Mouse (Mus musculus): ENCODE data around the gene Abhd11.
"Not testable (repeated sequence)": the region's sequence is repeated elsewhere in the genome, so short reads cannot be mapped to it uniquely, and the experiment has no call there.

The Abhd11 gene

GRCm38 (mm10) chr5:135023344-135024173, 14.6 kb downstream of the Abhd11 start, which contains the start of gene Stx1a:
Gene Stx1a, plus strand, starts transcription at chr5:135023482.
- DNase-seq (ENCODE audit: low read depth), result peak; percentile 89

- DNase-seq (ENCODE audit: low read depth), result peak; percentile 91
Observed at GRCm38 (mm10) chr5:135024665-135025224, 15.8 kb downstream of the Abhd11 start.

- DNase-seq (ENCODE audit: low read depth), result peak; percentile 33
Observed at GRCm38 (mm10) chr5:135025899-135026298, 16.9 kb downstream of the Abhd11 start.

GRCm38 (mm10) chr5:135029007-135029854, 20.3 kb downstream of the Abhd11 start:
- no peak for DNase-seq (ENCODE audit: low read depth)

DNA sequence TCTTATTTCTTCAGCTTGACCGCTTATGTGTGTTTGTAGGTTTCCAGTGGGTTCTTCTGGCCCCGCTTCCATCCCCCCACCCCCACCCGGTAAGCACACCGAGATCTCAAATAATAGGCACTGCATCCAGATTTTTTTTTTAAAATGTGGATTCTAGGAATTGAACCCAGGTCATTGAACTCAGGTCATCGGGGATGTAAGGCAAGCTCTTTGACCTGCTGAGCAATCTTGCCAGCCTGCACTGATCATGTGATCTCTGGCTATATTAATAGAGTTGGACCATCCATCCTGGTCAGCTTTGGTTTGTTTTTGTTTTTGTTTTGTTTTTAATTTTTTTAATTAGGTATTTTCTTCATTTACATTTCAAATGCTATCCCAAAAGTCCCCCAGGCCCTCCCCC, 23.6 kb downstream of the Abhd11 start:
- no peak for DNase-seq (ENCODE audit: low read depth)

- peak; percentile 35 for DNase-seq (ENCODE audit: low read depth)
Observed at GRCm38 (mm10) chr5:135034593-135034992, 25.6 kb downstream of the Abhd11 start.

GRCm38 (mm10) chr5:135035608-135036359, 26.8 kb downstream of the Abhd11 start:
- DNase-seq (ENCODE audit: low read depth), result no peak

GRCm38 (mm10) chr5:135037946-135038345, 29.0 kb downstream of the Abhd11 start:
- DNase-seq (ENCODE audit: low read depth), result no peak

DNA sequence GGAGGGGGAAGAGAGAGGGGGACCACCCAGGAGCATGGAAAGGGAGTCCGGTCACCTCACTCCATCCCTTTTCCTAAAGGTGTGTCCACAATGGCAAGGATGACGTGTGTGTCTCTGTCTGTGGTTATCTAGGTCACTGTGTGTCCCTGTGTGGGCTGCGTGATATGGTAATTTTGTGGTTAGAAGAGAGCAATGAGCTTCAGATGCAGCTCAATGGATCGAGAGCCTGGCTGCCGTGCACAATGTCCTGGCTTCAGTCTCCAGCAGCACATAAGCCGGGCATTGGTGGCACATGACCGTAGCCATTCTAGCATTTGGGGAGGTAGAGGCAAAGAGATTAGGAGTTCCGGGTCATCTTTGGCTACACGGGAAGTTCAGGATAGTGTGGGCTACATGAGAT, 30.6 kb downstream of the Abhd11 start:
- DNase-seq (ENCODE audit: low read depth), result no peak

DNA sequence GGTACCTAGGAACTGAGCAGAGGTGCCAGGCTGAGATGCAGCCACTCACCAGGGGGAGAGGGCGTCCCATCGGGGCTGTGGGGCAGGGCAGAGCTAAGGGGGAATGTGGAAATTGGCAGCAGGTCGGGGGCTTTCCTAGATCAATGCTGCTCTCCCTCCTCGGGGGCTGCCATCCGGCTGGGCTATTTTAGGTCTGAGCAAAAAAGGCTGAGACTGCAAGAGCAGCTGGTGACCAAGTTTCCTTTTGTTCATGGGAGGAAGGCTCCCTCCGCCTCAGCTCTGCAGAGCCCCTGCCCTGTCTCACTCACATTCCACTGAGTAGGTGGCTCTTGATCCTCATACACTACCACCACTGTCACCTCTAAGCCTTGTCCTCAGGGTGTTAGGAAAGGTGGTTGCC, 31.1 kb downstream of the Abhd11 start:
- no peak for DNase-seq (ENCODE audit: low read depth)

DNA sequence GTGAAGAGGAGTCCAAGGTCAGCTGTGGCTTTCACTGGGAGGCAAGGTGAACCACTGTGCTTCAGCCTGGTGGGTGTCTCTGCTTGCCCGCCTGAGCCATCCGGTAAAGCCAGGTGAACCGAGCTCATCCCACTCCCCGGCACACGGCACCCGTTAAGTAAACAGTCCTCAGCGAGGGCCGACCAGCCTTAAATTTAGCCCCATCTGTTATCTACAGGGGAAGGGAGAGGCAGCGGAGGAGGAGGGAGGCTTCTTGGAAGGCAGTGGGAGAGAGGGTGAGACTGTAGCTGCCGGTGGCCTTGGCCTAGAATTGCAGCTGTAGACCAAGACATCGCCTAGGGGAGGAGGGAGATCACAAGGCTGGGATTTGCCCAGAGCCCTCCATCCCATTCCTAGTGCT, 31.8 kb downstream of the Abhd11 start:
- no peak for DNase-seq (ENCODE audit: low read depth)

- DNase-seq (ENCODE audit: low read depth), result no peak
Observed at GRCm38 (mm10) chr5:135042105-135042788, 33.3 kb downstream of the Abhd11 start.

DNA sequence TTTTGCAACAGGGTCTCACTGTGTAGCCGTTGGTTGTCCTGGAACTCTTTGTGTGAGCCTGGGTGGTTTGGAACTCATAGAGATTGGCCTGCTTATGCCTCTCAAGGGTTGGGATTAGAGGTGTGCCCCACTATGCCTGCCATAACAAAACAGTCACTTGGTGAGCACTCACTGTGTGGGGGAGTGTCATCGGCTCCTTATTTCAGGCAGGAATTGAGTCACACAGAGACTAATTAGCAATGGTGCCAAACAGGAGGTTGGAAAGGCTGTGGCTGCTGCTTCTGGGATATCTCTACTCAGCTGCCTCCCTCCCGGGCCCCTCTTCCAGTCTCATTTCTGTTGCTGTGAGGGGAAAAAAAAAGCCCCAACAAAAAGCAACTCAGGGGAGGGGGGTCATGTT, 35.6 kb downstream of the Abhd11 start:
- DNase-seq (ENCODE audit: low read depth), result no peak

- DNase-seq (ENCODE audit: low read depth), result no peak
Observed at GRCm38 (mm10) chr5:135048539-135048938, 39.6 kb downstream of the Abhd11 start.

DNA sequence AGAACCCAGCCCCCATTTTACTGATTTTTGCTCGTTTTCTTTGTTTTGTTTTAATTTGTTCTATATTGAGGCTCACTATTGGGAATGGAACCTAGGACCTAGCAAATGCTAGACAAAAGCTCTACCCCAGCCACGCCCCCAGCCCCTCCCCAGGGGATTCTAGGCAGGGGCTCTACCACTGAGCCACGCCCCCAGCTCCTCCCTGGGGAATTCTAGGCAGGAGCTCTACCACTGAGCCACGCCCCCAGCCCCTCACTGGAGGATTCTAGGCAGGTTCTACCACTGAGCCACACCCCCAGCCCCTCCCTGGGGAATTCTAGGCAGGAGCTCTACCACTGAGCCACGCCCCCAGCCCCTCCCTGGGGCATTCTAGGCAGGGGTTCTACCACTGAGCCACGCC, 40.3 kb downstream of the Abhd11 start:
- not testable (repeated sequence) for DNase-seq (ENCODE audit: low read depth)

GRCm38 (mm10) chr5:135053356-135053755, 44.4 kb downstream of the Abhd11 start:
- no peak for DNase-seq (ENCODE audit: low read depth)
